Mouse (Mus musculus) MEL-GATA-1-ER (cell line): ENCODE measurements around the gene Lipc.

Experiments used
- DNase-seq: peaks from one replicate; pipeline ENCODE4 v3.0.0-alpha.2; 2012; ENCODE audit warnings: low read depth; ENCODE audit errors: extremely low read depth

Lipc gene

DNA sequence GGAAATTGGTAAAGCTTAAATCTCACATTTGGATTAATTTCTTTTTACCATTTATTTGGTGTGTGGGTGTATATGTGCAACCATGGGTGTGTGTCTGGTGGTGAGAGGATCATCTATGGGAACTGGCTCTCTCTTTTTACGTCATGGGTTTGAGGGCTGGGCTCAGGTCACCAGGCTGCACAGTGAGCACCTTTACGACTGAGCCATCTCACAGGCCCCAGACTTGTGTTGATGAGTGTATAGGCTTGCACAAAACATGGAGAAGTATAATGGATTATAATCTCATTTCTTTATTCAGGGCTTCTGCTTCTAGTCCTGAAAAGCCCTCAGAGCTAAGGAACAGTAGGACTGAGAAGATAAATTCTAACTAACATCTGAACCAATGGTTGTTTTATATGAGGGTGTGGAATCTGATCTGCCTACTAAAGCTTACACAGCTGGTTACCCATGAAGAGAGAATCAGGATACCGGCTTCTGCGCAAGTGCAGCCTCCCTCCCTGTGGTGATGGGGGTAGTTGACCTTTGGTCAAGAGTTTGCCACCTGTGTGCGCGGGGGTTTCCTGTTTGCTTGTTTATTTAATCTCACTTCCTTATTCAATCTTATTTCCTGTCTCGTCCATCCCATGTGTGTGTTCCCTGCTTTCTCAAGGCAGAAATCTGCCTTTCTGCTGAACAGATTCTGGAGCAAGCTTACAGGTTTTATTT is 122.1 kb downstream of the Lipc start:
- no peak for DNase-seq

DNA sequence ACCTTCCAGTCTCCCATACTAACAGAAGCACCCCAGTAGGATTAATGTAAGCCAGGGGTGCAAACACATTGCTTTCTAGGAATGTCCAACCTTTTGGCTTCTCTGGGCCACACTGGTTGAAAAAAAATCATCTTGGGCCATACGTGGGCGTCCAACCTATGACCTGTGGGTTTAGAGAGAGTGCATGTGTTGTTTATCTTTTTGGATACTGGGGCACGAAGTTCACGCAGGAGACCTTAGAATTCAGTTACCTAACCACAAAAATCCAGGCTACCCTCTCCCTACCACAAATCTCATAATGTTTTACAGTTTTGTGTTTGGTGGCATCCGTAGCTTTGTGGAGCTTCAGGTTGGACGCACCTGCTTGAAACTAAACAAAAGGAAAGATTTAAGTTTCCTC is 124.1 kb downstream of the Lipc start:
- DNase-seq: no peak

DNA sequence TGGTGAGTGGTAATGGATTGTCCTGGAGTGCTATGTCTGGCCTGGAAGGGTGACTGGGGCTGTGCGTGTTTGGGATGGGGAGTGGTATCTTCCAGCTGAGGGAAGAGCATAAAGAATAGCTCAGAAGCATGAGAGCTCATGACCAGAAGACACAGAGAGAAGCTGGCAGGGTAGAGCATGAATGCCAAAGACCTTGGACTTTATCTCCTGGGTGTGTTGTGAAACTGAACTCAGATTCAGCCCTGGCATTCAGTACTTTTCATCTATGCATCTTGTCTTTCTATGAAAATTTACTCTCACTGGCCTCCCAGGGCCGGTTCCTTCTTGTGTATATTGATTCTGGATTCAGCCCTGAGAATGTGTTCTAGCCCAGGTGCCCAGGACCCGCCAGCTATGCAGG is 127.9 kb downstream of the Lipc start:
- DNase-seq: no peak

DNA sequence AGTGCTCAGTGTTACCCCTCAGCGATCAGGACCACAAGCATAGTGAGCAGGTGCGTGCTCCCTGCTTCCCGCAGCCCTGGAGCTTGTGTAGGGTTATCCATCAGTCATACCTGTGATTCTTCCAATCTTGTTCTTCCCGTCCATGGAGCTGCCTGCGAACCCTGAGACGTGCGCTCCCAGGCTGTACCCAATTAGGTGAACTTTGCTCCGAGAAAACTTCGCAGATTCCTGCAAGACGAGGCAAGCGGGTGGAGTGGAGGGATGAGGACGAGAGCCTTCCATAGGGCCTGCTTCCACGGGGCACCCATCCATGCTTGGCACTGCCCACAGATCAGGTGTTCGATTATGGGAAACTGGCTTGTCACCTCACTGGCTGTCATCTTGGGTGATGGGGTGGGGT is 133.3 kb downstream of the Lipc start:
- DNase-seq: no peak

DNA sequence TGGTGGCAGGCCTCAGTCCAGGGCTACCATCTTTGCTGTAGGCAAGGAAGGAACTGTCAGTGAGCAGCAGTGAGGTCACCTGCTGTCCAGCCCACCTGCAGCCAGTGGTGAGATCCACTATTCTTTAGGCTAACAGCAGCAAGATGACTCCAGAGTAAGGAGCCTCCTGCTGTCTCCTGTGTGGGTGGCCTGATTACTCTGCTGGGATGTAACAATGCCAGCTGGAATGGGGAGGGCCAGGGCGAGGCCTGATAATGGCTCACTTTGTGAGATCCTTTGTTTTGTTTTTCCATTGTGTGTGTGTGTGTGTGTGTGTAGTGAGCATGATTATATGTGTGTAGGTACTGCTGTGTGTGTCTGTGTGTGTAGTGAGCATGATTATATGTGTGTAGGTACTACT is 134.6 kb downstream of the Lipc start:
- no peak for DNase-seq

DNA sequence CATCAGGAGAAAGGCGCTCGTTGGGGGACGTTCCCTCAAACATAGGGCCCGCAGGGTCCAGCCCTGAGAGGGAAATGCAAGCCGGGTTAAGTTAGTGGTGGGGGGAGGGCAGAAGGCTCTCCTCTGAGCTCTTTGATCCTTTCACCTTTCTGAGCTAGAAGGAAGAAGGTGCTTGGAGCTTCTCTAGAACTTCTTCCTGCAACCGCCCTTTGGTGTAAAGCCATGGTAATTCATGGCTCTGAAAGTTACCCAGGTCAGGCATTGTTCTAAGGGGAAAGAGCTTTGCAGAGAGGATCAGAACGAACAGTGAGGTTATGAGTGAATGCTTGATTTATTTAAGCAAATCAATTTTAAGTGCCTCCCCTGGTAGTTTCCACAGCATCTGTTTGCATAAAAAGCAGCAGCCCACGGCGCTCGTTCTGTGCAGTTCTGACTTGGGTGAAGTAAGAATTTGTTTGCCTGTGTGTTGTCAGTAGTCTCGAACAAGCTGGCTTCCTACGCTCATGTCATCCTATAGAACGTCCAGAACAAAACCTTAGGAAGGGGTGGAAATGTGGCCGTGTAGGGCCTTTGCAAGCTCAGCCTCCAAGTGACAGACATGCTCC is 135.2 kb downstream of the Lipc start:
- DNase-seq: no peak

DNA sequence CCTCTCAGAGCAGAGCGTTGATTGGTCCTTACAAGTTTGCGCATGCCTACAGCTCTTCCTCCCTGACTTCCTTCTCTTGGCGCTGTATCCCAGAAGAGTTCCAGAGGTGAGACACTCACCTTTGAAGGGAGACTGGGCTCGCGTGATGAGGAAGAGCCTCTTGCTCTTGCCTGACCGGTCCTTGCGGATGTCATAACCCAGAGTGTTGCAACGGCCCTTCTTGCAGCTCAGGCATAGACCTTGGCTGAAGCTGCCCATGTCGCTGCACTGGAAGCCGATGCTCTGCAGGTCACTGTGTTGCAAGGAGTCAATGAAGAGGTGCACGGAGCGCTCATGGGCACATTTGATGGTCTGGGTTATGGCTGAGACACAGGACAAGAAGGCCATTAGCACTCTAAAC is 139.5 kb downstream of the Lipc start:
- no peak for DNase-seq

DNA sequence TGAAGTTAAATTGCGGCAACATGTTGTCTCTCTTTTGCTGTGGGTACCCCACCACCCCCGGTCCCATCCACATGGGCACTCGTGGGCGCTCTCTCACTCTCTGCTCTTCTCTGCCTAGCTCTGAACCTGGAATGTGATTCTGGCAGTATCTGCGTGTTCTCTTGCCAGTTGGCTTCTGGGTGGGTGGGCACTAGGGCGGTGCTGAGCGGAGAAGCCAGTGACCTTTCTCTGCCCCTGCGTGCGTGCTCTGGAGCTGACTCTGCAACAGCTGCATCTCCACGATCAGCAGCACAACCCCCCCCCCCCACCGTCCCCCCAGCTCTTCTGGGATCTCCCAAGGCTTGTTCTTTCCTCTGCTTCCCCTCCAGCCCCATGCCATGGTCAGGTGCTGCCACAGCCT is 144.3 kb downstream of the Lipc start:
- DNase-seq: no peak

DNA sequence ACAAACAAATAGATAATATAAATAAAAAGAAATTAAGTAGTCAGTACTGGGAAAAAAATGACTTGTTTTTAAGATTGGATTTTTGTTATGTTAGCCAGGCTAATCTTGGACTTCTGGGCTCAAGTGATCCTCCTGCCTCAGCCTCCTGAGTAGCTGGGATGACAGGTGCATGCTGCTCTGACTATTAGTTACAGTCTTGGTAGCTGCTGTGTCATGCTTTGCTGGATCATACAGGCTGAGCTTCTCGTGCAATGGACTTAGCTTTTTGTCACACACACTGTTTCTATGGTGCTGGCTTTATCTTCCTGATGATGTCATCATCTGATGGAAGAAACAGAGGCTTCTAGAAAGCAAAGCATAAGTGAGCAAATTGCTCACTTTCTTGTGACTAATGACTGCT is 146.0 kb downstream of the Lipc start:
- DNase-seq: no peak

DNA sequence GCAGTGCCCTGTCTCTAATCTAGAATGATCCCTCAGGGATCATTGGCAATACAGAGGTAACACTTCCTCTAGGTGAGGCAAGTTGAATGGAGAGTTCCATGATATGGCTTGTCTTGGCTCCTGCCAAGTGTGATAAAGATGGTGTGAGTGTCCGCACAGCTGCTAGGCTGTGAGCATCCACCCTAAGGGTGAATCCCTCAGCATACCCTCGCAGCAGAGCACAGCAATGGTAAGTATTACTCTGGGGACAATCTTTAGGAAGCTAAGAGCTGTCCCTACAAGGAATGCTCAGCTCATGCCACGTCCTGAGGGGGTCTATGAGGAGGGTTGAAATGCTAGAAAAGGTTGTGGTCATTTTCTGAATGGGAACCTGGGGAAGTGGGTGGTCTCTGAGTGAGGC is 149.2 kb downstream of the Lipc start:
- no peak for DNase-seq

DNA sequence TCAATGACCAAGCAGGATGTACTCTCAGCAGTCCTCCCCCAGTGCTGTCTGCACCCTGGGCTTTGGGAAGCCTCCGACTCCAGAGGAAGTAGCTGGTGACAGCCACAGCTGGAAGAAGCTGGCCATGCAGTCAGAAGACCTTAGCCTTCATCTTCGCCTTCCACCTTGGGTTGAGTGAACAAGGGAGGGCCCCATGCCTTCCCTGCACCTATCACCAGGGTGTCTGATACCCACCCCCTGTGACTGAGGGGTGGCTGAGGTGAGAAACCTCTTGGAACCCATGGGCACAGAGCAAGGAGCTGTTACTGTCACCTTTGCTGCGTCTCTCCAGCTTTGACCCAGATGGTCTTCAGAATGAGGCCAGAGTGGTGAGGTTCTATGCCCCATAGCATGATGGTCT is 150.3 kb downstream of the Lipc start:
- no peak for DNase-seq

DNA sequence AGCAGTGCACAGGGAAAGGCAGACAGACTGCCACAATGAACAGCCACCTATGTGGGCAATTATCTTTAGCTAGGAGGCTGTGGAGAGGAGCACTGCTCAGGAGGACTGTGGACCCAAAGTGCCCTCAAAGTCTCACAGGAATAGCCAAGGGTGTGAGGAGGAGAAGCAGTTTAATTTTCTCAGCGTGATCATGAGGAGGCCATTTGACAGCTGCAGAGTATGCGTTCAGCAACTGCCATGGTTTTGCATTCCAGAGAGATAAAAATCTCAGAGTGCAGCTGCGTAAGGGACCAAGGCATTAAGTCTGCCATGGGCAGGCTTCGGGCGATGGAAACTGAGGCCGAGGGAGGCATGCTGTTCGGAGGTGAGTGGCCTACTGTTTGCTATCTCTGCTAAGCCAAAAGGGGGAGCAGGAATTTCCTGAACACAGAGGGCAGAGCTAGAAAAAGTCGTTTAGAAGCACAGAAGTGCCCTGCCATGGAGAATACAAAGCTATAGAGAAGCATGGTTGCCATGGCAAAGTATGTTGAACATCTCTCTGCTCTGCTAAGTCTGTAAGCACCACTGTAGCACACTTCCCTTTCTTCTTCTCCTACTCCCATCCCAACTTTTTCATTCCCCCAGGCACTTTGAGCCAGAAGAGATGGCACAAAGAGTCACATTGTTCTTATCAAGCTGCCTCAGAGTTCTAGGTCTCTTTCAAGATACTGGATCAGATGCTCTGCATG is 151.3 kb downstream of the Lipc start:
- no peak for DNase-seq

DNA sequence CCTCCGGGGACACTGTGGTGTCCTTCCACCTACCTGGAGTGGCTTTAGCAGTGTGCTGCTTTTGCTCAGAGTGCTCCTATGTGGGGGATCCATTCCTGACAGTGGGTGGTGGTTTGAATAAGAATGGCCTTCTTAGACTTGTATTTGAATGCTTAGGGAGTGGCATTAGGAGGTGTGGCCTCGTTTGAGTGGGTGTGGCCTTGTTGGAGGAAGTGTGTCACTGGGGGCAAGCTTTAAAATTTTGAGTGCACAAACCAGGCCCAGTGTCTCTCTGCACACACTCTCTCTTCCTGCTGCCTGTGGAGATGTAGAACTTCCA is 156.6 kb downstream of the Lipc start:
- DNase-seq: no peak

DNA sequence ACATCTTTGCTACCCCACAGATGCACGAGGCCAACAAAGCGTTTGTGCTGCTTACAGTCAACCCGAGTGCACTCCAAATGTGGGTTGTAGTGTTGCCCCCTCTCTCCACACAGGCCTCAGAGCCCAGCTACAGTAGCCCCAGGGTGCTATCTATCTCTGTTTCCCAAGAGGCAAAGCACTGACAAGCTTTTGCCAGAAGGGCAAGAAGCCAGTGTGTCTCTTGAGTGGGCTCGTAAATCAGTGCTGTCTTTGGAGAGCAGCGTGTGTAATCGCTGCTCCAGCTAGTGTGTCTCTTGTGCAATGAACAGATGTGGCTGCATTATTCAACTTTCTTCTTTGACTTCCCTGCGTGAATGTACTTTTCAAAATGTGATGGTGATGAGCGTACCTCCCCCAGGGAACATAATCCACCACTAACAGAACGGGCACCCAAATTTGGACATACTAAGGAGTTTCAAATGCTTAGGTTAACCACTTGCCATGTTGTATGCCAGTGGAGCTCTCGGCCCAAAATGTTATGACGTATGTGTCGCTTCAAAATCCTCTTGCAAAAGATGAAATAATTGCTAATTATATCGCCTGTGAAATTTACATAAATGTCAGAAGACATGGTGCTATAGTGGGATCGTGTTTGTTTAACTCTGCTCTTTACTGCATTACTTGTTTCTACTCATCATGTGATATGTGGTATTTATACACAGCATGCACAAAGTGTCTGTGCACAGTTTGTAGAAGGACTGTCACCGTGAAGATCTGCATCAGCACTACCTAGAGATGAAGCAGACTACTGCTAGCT is 157.2 kb downstream of the Lipc start:
- no peak for DNase-seq

DNA sequence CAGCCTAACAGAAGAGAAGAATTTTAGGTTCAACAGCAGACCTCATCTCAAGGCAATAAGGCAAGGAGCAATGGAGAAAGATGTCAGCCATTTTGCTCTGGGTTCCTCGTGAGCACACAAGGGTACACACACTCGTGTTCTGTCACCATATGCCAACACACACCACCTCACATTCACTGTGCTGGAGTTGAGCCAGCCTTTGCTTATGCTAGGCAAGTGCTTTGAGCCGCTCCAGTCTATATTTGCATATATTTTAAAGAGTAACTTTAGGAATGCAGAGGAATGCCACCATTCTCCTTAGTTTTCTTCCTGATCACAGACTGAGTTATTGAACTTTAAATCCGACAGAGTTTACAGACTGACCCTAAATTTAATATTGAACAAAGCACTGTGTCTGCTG is 161.4 kb downstream of the Lipc start:
- no peak for DNase-seq

DNA sequence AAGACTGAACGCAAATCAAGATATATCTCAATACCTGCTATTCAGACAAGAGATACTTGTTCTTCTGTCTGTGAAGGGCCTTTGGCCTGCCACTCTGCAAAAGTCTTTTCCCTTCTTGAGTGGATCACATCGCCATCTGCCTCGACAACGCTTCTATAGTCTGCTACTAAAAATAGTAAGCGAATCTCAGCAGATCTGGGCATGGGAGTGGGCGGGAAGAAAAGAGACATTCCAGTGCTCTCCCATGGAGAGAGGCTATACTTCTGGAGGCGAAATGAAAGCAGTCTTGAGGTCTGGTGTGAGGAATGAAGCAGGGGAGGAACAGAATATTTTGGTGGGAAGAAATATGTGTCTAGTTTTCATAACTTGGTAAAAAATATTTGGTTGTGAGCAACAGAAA is 163.3 kb downstream of the Lipc start:
- DNase-seq: no peak

DNA sequence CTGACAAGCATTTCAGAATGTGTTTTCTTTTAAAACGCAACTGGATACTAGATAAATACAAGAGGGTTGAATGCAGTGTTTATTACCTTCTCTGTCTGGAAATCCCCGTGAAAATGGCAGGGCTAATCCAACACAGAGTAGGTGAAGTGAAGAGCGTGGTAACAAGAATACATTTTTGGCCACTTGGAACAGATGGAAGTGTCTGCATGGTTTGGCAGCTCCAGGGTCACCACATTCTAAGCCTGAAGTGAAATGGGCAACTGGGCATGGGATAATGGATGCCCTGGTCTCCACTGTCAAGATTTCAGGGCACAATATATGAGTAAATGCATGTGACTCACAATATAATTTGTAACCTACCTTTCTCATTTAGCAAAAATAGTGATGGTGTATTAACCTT is 169.8 kb downstream of the Lipc start:
- DNase-seq: no peak

DNA sequence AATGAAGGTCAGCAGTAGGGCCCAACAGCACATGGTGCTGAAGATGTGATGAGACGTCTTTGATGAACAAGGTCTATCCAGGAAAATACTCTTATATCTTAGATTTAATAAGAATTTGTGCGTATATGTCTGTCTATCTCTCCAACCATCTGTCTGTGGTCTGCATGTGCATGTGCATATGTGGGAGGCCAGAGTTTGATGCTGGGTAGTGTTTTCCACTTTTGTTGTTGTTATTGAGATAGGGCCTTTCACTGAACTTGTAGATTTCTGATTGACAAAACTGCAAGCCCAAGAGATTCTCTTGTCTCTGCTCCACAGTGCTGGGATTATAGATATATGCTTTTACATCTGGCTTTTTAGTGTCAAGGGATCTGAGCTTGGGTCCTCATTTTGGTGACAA is 176.5 kb downstream of the Lipc start:
- no peak for DNase-seq

DNA sequence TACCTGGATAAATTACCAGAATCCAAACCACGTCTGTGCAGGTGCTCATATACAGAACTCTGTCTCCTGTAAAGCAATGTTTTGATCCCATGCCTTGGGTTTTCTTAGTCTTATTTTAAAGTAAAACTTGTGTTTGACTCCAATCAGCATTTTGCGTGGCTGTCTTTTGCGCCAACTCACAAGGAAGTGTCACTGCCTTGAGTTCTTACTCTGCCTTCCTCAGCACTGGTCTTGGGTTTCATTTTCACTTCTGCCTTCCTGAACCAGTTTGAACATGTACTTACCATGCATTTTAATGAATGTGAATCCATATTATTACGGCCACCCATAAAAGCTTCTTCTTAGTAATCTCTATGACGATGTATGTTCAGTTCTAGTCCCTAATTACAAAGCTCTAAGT is 191.1 kb downstream of the Lipc start:
- DNase-seq: no peak

DNA sequence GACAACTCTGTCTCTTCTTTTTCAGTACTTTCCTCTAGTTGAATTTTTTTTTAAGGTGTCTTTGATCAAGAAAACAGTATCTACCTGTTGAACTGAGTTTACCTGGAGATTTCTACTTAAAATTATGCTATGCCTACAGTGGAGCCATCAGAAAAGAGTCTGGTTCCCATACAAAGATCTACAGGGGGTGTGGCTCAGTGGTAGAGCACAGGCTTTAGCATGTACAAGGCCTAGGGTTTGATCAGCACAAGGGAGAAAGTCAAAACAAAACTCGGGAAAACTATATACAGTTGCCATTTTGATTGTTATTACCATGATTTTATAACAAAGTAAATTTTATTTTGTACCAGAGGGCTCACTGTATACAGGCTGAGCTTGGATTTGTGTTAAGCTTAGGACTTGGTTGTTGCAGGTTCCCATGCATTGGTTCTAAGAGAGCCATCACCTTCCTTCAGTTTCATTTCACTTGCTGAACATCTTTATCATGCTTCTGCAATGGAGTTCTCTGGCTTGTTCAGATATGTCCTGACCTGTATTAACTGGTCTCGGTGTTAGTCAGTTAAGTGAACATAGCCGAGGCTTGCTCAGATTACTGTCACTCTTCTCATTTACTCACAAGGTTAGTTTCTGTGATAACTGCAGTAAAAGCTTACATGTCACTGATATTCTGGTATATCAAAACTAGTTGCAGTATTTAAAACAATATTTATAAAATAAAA is 200.4 kb downstream of the Lipc start:
- no peak for DNase-seq
